Mouse (Mus musculus) MEL (cell line): Measurements from ENCODE around the gene Smarca2. TPM values are rescaled to one million over a fixed set of nuclear protein-coding genes. Genes with fewer than 3 reads are reported as not detected.

Experiments used
- DNase-seq: peaks from one replicate; pipeline ENCODE4 v3.0.0; 2011; ENCODE audit warnings: low read depth, low spot score
- H3K27ac ChIP-seq: 2 replicates; pipeline ENCODE4 v1.5.1; 2012; ENCODE audit warnings: low read depth, mild to moderate bottlenecking, control low read depth, low read length, moderate library complexity; ENCODE audit not compliant: control insufficient read depth
- H3K27me3 ChIP-seq, 2 experiments: fragments of 150-350 bp in 1 of 2; sonication (generic) in 1 of 2; 2 replicates each; pipeline ENCODE4 v1.6.1; 2012; ENCODE audit warnings: low read length in 2 of 2, mild to moderate bottlenecking in 2 of 2, improper control_type of control experiment in 1 of 2, moderate library complexity in 1 of 2; ENCODE audit not compliant: insufficient read depth in 2 of 2, control insufficient read depth in 1 of 2
- H3K36me3 ChIP-seq, 2 experiments: 2 replicates each; pipeline ENCODE4 v1.6.1; 2012 to 2014; ENCODE audit warnings: low read length in 2 of 2, improper control_type of control experiment in 1 of 2, inconsistent platforms in 1 of 2, mild to moderate bottlenecking in 1 of 2; ENCODE audit not compliant: insufficient read depth in 2 of 2, control insufficient read depth in 1 of 2
- H3K4me1 ChIP-seq, 2 experiments: fragments of 150-350 bp in 1 of 2; sonication (generic) in 1 of 2; 2 replicates each; pipeline ENCODE4 v1.6.1; 2012; ENCODE audit warnings: low read length in 2 of 2, improper control_type of control experiment in 1 of 2, mild to moderate bottlenecking in 1 of 2; ENCODE audit not compliant: insufficient read depth in 2 of 2, control insufficient read depth in 1 of 2
- H3K4me3 ChIP-seq, 2 experiments: fragments of 150-350 bp in 1 of 2; sonication (generic) in 1 of 2; 2 replicates each; pipeline ENCODE4 v1.5.1; 2012; ENCODE audit warnings: low read depth in 2 of 2, low read length in 2 of 2, mild to moderate bottlenecking in 2 of 2, moderate library complexity in 2 of 2, control low read depth in 1 of 2, improper control_type of control experiment in 1 of 2; ENCODE audit not compliant: control insufficient read depth in 1 of 2, insufficient read depth in 1 of 2
- H3K79me2 ChIP-seq: 2 replicates; pipeline ENCODE4 v1.6.1; 2012; ENCODE audit warnings: mild to moderate bottlenecking, low read length, moderate library complexity; ENCODE audit not compliant: control insufficient read depth, poor library complexity, insufficient read depth
- H3K9ac ChIP-seq: 2 replicates; pipeline ENCODE4 v1.6.1; 2012; ENCODE audit warnings: low read depth, mild to moderate bottlenecking, control low read depth, low read length, moderate library complexity; ENCODE audit not compliant: control insufficient read depth, poor library complexity, severe bottlenecking
- H3K9me3 ChIP-seq: fragments of 150-350 bp; sonication (generic); replicated peaks from 2 replicates; pipeline ENCODE4 v1.6.1; 2012; ENCODE audit warnings: mild to moderate bottlenecking, low read length, improper control_type of control experiment, moderate library complexity; ENCODE audit not compliant: insufficient read depth
- BHLHE40 ChIP-seq: IDR thresholded peaks from 2 replicates; pipeline ENCODE4 v1.6.1; 2012; ENCODE audit warnings: low read depth, mild to moderate bottlenecking, inconsistent platforms, low read length, improper control_type of control experiment, borderline replicate concordance
- CHD1 ChIP-seq: IDR thresholded peaks from 2 replicates; pipeline ENCODE4 v1.6.1; 2012; ENCODE audit warnings: low read depth, mild to moderate bottlenecking, inconsistent platforms, low read length, improper control_type of control experiment
- CTCF ChIP-seq, 3 experiments: IDR thresholded peaks in 2 of 3; conservative IDR thresholded peaks in 1 of 3; 2 replicates each; pipeline ENCODE4 v1.5.1; 2011 to 2012; ENCODE audit warnings: low read length in 3 of 3, low read depth in 2 of 3, mild to moderate bottlenecking in 2 of 3, improper control_type of control experiment in 1 of 3, inconsistent platforms in 1 of 3, mixed read lengths in 1 of 3, moderate library complexity in 1 of 3; ENCODE audit not compliant: control insufficient read depth in 1 of 3, insufficient read depth in 1 of 3, poor library complexity in 1 of 3, severe bottlenecking in 1 of 3
- MAFK ChIP-seq: IDR thresholded peaks from 2 replicates; pipeline ENCODE4 v1.6.1; 2011; ENCODE audit warnings: low read depth, mild to moderate bottlenecking, low read length, improper control_type of control experiment, borderline replicate concordance
- NELFE ChIP-seq: IDR thresholded peaks from 2 replicates; pipeline ENCODE4 v1.6.1; 2011; ENCODE audit warnings: low read depth, low read length, improper control_type of control experiment
- POLR2A ChIP-seq, 2 experiments: IDR thresholded peaks; 2 replicates each; pipeline ENCODE4 v1.6.1; 2011 to 2012; ENCODE audit warnings: low read length in 2 of 2, mild to moderate bottlenecking in 2 of 2, control low read depth in 1 of 2, improper control_type of control experiment in 1 of 2, low read depth in 1 of 2, moderate library complexity in 1 of 2; ENCODE audit not compliant: control insufficient read depth in 1 of 2, insufficient read depth in 1 of 2, poor library complexity in 1 of 2
- RAD21 ChIP-seq: IDR thresholded peaks from 2 replicates; pipeline ENCODE4 v1.6.1; 2011; ENCODE audit warnings: mild to moderate bottlenecking, low read depth, low read length, improper control_type of control experiment
- SIN3A ChIP-seq: IDR thresholded peaks from 2 replicates; pipeline ENCODE4 v1.6.1; 2012; ENCODE audit warnings: low read length, improper control_type of control experiment, inconsistent platforms
- SMC3 ChIP-seq: IDR thresholded peaks from 2 replicates; pipeline ENCODE4 v1.6.1; 2011; ENCODE audit warnings: low read depth, low read length, improper control_type of control experiment
- TAL1 ChIP-seq: IDR thresholded peaks from 2 replicates; pipeline ENCODE4 v1.6.1; 2012; ENCODE audit warnings: mild to moderate bottlenecking, inconsistent platforms, low read length, moderate library complexity, mixed read lengths
- USF1 ChIP-seq: IDR thresholded peaks from 2 replicates; pipeline ENCODE4 v1.6.1; 2014; ENCODE audit warnings: low read depth, mild to moderate bottlenecking, inconsistent platforms, low read length, improper control_type of control experiment, moderate library complexity
- ZC3H11A ChIP-seq: IDR thresholded peaks from 2 replicates; pipeline ENCODE4 v1.6.1; 2012; ENCODE audit warnings: low read depth, mild to moderate bottlenecking, inconsistent platforms, low read length, improper control_type of control experiment
- ZKSCAN1 ChIP-seq: IDR thresholded peaks from 2 replicates; pipeline ENCODE4 v1.6.1; 2012; ENCODE audit warnings: low read depth, mild to moderate bottlenecking, inconsistent platforms, low read length, improper control_type of control experiment, moderate library complexity
- polyA plus RNA-seq, 2 experiments: library from polyadenylated mRNA; stranded (reverse) in 1 of 2; unstranded in 1 of 2; fragments of >175 nt in 1 of 2; fragments of >200 nt in 1 of 2; gene quantifications; 2 replicates each; pipeline versions ENCODE4 v1.2.1 to v1.2.4; 2012; ENCODE audit warnings: low replicate concordance in 2 of 2, low read depth in 1 of 2; ENCODE audit not compliant: insufficient read length in 2 of 2, insufficient read depth in 1 of 2, missing spikeins in 1 of 2
- total RNA-seq: library from RNA; depleted of rRNA; stranded (reverse); fragments of 300-350 nt; gene quantifications from 2 replicates; pipeline ENCODE4 v1.2.3, GENCODE M21; 2012

Gene Smarca2
- total and polyA plus RNA-seq, 3 experiments = 6.6 to 23.2 TPM; not detected in 1

DNA sequence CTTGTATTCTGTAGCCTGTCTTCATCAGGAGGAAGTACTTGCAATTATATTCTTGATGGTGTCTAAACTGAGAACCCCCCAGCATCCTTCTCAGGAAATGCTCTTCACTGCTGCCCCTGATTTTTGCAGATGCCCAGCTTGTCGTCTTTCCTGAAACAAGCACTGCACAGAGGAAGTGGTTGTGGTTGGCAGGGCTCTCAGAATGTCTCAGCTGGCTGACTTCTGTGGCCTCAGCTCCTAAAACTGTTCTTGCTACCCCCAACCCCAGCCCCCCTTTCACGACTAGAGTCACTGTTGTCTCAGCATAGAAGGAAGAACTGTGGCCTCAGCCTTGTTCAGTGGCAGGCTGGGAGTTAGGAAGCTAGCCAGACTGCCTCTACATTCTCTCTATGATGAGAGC lies 41.3 kb downstream of the Smarca2 start:
- TF ChIP-seq RAD21 = no peak
- TF ChIP-seq SIN3A = no peak
- TF ChIP-seq SMC3 = no peak
- no peak for TF ChIP-seq NELFE
- TF ChIP-seq POLR2A (IDR thresholded peaks at IDR 0.05; ENCODE audit: control insufficient read depth in 1 of 2, insufficient read depth in 1 of 2, low read depth in 1 of 2, low read length in 2 of 2, poor library complexity in 1 of 2) = no peak
- no peak for TF ChIP-seq ZKSCAN1
- no peak for TF ChIP-seq CTCF (IDR thresholded peaks at IDR 0.05 in 2 of 3, conservative IDR thresholded peaks at IDR 0.05 in 1 of 3; ENCODE audit: control insufficient read depth in 1 of 3, insufficient read depth in 1 of 3, low read depth in 2 of 3, low read length in 3 of 3, poor library complexity in 1 of 3, severe bottlenecking in 1 of 3)
- TF ChIP-seq CHD1 = no peak
- no peak for TF ChIP-seq BHLHE40
- TF ChIP-seq TAL1 = no peak
- H3K9ac ChIP-seq = no peak overlapping the region
- no peaks in the 10 kb centered on the region for H3K9me3 ChIP-seq
- H3K36me3 ChIP-seq = peaks cover 0 to 16% of the 10 kb centered on the region in 2 experiments; a peak in 2 of 4 replicates
- peaks cover 13 to 14% of the 10 kb centered on the region in 2 experiments for H3K4me1 ChIP-seq
- H3K27ac ChIP-seq = no peak overlapping the region
- H3K79me2 ChIP-seq = no peaks in the 10 kb centered on the region
- no peaks in the 10 kb centered on the region for H3K27me3 ChIP-seq
- H3K4me3 ChIP-seq = no peak overlapping the region
- DNase-seq = no peak

DNA sequence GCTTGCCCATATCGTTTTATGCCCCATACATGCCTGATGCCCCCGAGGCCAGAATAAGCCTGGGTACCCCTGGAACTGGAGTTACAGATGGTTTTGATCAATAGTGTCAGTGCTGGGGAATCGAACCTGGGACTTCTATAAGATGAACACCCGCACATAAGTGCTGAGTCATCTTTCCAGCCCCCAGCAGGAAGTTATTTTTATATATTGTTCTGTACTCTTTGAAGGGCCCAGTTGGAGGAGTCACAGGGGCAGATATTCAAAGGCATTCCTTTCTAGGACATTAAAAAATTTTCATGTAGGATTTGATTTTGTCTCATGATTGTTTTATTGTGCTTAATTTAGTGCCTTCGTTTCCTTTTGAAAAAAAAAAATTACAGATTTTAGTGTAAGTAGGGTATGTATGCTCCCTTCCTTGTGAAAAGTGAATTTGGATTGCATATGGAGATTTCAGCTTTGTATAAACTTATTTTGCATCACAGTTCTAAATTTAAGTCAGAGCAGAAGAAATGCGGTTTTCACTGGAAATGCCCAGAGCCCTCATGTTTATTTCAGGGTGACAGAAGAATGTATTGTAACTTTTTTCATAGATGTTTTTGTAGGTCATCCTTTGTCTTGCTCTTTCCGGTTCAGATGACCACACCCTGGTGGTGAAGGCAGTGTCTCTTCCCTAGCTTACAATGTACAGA lies 45.9 kb downstream of the Smarca2 start:
- H3K36me3 ChIP-seq = peaks cover 0 to 4% of the 10 kb centered on the region in 2 experiments; a peak in 1 of 4 replicates

DNA sequence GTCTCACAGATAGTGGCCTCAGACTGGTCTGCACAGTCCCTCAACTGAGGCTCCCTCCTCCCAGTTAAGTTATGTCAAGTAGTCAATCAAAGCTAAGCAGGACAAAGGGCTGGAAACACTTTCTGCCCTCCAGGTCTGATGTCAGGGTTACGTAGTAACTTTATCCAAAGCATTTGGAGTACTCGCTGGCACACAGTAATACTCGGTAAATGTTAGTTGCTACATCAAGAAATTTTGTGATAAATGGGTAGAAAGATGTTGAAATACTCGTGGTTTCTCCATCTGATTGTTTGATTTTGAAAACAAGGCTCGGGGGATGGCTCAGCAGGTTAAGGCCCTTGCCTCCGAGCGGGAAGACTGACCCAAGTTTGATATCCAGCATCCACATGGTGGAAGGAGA lies 53.5 kb downstream of the Smarca2 start:
- H3K9ac ChIP-seq = no peak overlapping the region
- H3K27ac ChIP-seq = no peak overlapping the region
- H3K9me3 ChIP-seq = no peaks in the 10 kb centered on the region
- TF ChIP-seq USF1 = no peak
- TF ChIP-seq, all 39 proteins: peak for 0
- Histone ChIP-seq H3K4me3 (no peak overlapping the region), H3K36me3 (no peaks in the 10 kb centered on the region), H3K4me1 (no peaks in the 10 kb centered on the region), H3K79me2 (no peaks in the 10 kb centered on the region), H3K27me3 (no peaks in the 10 kb centered on the region)
- DNase-seq = no peak

More for the DNA sequence above, 45.9 kb downstream of the Smarca2 start:
- Histone ChIP-seq H3K27me3 (no peaks in the 10 kb centered on the region), H3K27ac (no peak overlapping the region), H3K4me1 (no peaks in the 10 kb centered on the region), H3K4me3 (no peak overlapping the region), H3K9ac (no peak overlapping the region), H3K9me3 (no peaks in the 10 kb centered on the region), H3K79me2 (no peaks in the 10 kb centered on the region)
- TF ChIP-seq ZC3H11A (no peak), MAFK (peak; percentile 46; the same call in 1 of the 2 replicates)
- DNase-seq = no peak
